In genomic region chr4:123749484-123750130, GRCm38 (mm10) we compare ENCODE assay signal across 8 mouse cellular contexts. TPM values are rescaled to one million over a fixed set of nuclear protein-coding genes. Genes with fewer than 3 reads are reported as not detected.
DNase-seq lines count a peak whose midpoint lies in the region; ATAC-seq and TF ChIP-seq lines count a peak whose summit lies in the region.

No protein-coding gene starts in this region.

- H3K9me3 ChIP-seq in hindbrain, embryonic 13.5 days, result no peaks in the 10 kb centered on the region
- no peaks in the 10 kb centered on the region for H3K9me3 ChIP-seq in limb, embryonic 13.5 days

- TF ChIP-seq CTCF in lung, adult 2 months (IDR thresholded peaks at IDR 0.05; ENCODE audit: insufficient read depth, low read length), result no peak
- no peak for TF ChIP-seq CTCF in embryonic fibroblast, embryonic 13.5 days (IDR thresholded peaks at IDR 0.05; ENCODE audit: borderline replicate concordance, insufficient read depth, low read length)

- under 1% methylated on average over 54 of the region's 55 CpGs for WGBS in lung, adult 2 months
- under 1% methylated on average over 52 of the region's 55 CpGs for WGBS in hindbrain, embryonic 13.5 days
- 0% methylated on average over 46 of the region's 55 CpGs for WGBS in limb, embryonic 13.5 days

- no peaks in the 10 kb centered on the region for H3K36me3 ChIP-seq in hindbrain, embryonic 13.5 days
- no peaks in the 10 kb centered on the region for H3K36me3 ChIP-seq in limb, embryonic 13.5 days

- no peak overlapping the region for H3K27ac ChIP-seq in embryonic fibroblast, embryonic 13.5 days (ENCODE audit: insufficient read depth, low read length)
- peak overlapping the region; percentile 96 for H3K27ac ChIP-seq in hindbrain, embryonic 13.5 days
- peak overlapping the region; percentile 76 for H3K27ac ChIP-seq in limb, embryonic 13.5 days

- H3K4me1 ChIP-seq in lung, adult 2 months (ENCODE audit: control insufficient read depth, insufficient read depth, low read length), result peaks cover 11% of the 10 kb centered on the region
- H3K4me1 ChIP-seq in embryonic fibroblast, embryonic 13.5 days (ENCODE audit: control insufficient read depth, insufficient read depth, low read length), result 0 out of 2 replicates have a peak, but pooled peaks cover 6% of the 10 kb centered on the region
- peaks cover 40% of the 10 kb centered on the region for H3K4me1 ChIP-seq in hindbrain, embryonic 13.5 days (replicated peaks)
- peaks cover 15% of the 10 kb centered on the region for H3K4me1 ChIP-seq in limb, embryonic 13.5 days

- TF ChIP-seq POLR2A in lung, adult 2 months (IDR thresholded peaks at IDR 0.05; ENCODE audit: borderline replicate concordance, extremely low read depth, low read depth, low read length), result no peak
- TF ChIP-seq POLR2A in embryonic fibroblast, embryonic 13.5 days (IDR thresholded peaks at IDR 0.05; ENCODE audit: low read depth, low read length), result no peak

- peak; percentile 37 for ATAC-seq in activated CD4-positive, CD25-positive, alpha-beta regulatory T cell, adult 4 months
- ATAC-seq in hindbrain, embryonic 13.5 days (ENCODE audit: low FRiP score), result peak; percentile 84
- ATAC-seq in limb, embryonic 13.5 days (ENCODE audit: low FRiP score, low read depth), result peak; percentile 85
- ATAC-seq in monocyte, adult 5-6 weeks (replicated peaks; ENCODE audit: insufficient number of reproducible peaks, low FRiP score, low TSS enrichment, poor library complexity, severe bottlenecking), result peak; percentile 29
- no peak for ATAC-seq in megakaryocyte-erythroid progenitor cell, adult 5-6 weeks (replicated peaks; ENCODE audit: low FRiP score, low TSS enrichment, poor library complexity, severe bottlenecking)

- H3K9ac ChIP-seq in hindbrain, embryonic 13.5 days, result peak overlapping the region; percentile 95
- peak overlapping the region; percentile 85 for H3K9ac ChIP-seq in limb, embryonic 13.5 days

- H3K4me3 ChIP-seq in lung, adult 2 months (replicated peaks; ENCODE audit: extremely low read depth, low read depth, low read length), result peak overlapping the region; percentile 80
- peak overlapping the region; percentile 87 for H3K4me3 ChIP-seq in embryonic fibroblast, embryonic 13.5 days (ENCODE audit: insufficient read depth, low read length)
- peak overlapping the region; percentile 100 for H3K4me3 ChIP-seq in hindbrain, embryonic 13.5 days
- H3K4me3 ChIP-seq in limb, embryonic 13.5 days, result peak overlapping the region; percentile 95

- peak overlapping the region; percentile 70 for H3K4me2 ChIP-seq in hindbrain, embryonic 13.5 days
- H3K4me2 ChIP-seq in limb, embryonic 13.5 days (replicated peaks), result peak overlapping the region; percentile 83

- peak; percentile 39 for DNase-seq in lung, adult 2 months
- DNase-seq in lung, postnatal 4 days, result no peak

- H3K27me3 ChIP-seq in hindbrain, embryonic 13.5 days, result 0 out of 2 replicates have a peak, but pooled peaks cover 7% of the 10 kb centered on the region
- no peaks in the 10 kb centered on the region for H3K27me3 ChIP-seq in limb, embryonic 13.5 days

RNA-seq across cellular contexts. Expression of gene Akirin1, which starts 0.5 kb away (rescaled TPM):
- 23.6 and 27.8 TPM in 2 replicates for polyA plus RNA-seq in lung, adult 2 months (2012; rRNA removed)
- polyA plus RNA-seq in activated CD4-positive, CD25-positive, alpha-beta regulatory T cell, adult 4 months (2017; shearing (Covaris generic)), result 10 to 100 TPM; 12.0 to 14.3 TPM
- 40.9 and 54.3 TPM in 2 replicates for polyA plus RNA-seq in embryonic fibroblast, embryonic 13.5 days (2011; ENCODE audit: insufficient read length, low read depth, missing spikeins)
- 85.9 and 88.5 TPM in 2 replicates for polyA plus RNA-seq in hindbrain, embryonic 13.5 days (2015; fragmentation: Nextera tagmentation; extraction: Ambion mirVana)
- polyA plus RNA-seq in limb, embryonic 13.5 days (2015; fragmentation: Nextera tagmentation; extraction: Ambion mirVana), result 51.8 and 53.7 TPM in 2 replicates
- 59.0 to 64.4 TPM (median 63.3 TPM) in 3 replicates for total RNA-seq in monocyte, adult 5-6 weeks (2017)
- total RNA-seq in megakaryocyte-erythroid progenitor cell, adult 5-6 weeks (2014; fragmentation: Nextera tagmentation), result 27.4 and 34.6 TPM in 2 replicates
- total RNA-seq in megakaryocyte-erythroid progenitor cell, adult 5-6 weeks (2017), result 16.7 and 20.1 TPM in 2 replicates

RNA-seq across cellular contexts. Expression of gene Ndufs5, which starts 31.6 kb away (rescaled TPM):
- 24.3 and 54.2 TPM in 2 replicates for polyA plus RNA-seq in lung, adult 2 months (2012; rRNA removed)
- 100 to 1,000 TPM; 148 to 159 TPM for polyA plus RNA-seq in activated CD4-positive, CD25-positive, alpha-beta regulatory T cell, adult 4 months (2017; shearing (Covaris generic))
- 124 and 148 TPM in 2 replicates for polyA plus RNA-seq in embryonic fibroblast, embryonic 13.5 days (2011; ENCODE audit: insufficient read length, low read depth, missing spikeins)
- polyA plus RNA-seq in hindbrain, embryonic 13.5 days (2015; fragmentation: Nextera tagmentation; extraction: Ambion mirVana), result 438 and 450 TPM in 2 replicates
- polyA plus RNA-seq in limb, embryonic 13.5 days (2015; fragmentation: Nextera tagmentation; extraction: Ambion mirVana), result 321 TPM in 2 replicates
- 58.3 to 116 TPM (median 73.9 TPM) in 3 replicates for total RNA-seq in monocyte, adult 5-6 weeks (2017)
- 163 and 168 TPM in 2 replicates for total RNA-seq in megakaryocyte-erythroid progenitor cell, adult 5-6 weeks (2014; fragmentation: Nextera tagmentation)
- 121 and 189 TPM in 2 replicates for total RNA-seq in megakaryocyte-erythroid progenitor cell, adult 5-6 weeks (2017)

RNA-seq across cellular contexts. Expression of gene Rhbdl2, which starts 38.1 kb away (rescaled TPM):
- 0.29 and 0.66 TPM in 2 replicates for polyA plus RNA-seq in lung, adult 2 months (2012; rRNA removed)
- polyA plus RNA-seq in activated CD4-positive, CD25-positive, alpha-beta regulatory T cell, adult 4 months (2017; shearing (Covaris generic)), result under 1 TPM in 1 of 2 experiments, not detected in 1; 0.83 TPM
- 0.76 and 1.9 TPM in 2 replicates for polyA plus RNA-seq in embryonic fibroblast, embryonic 13.5 days (2011; ENCODE audit: insufficient read length, low read depth, missing spikeins)
- 0.60 and 1.2 TPM in 2 replicates for polyA plus RNA-seq in hindbrain, embryonic 13.5 days (2015; fragmentation: Nextera tagmentation; extraction: Ambion mirVana)
- 3.0 and 3.3 TPM in 2 replicates for polyA plus RNA-seq in limb, embryonic 13.5 days (2015; fragmentation: Nextera tagmentation; extraction: Ambion mirVana)
- not detected in 3 replicates for total RNA-seq in monocyte, adult 5-6 weeks (2017)
- not detected in 2 replicates for total RNA-seq in megakaryocyte-erythroid progenitor cell, adult 5-6 weeks (2014; fragmentation: Nextera tagmentation)
- total RNA-seq in megakaryocyte-erythroid progenitor cell, adult 5-6 weeks (2017), result not detected in 2 replicates
